ENCODE assay signal across 13 mouse cellular contexts in the genomic region with DNA sequence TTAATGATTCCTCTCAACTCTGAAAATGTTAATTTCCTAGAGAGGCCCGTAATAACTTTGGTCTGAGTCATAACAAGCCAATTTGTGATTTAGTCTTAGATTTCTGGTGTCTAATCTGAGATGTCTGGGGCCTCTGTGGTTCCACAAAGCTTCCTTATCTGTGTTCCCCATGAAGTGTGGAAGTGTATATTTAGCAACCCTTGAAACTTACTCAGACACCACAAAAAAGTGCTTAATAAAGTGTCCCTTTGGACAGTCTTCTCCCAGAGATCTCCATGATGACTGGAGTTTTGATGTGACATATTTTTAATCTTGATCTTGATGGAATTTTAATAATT. TPM values are rescaled to one million over a fixed set of nuclear protein-coding genes. Genes with fewer than 3 reads are reported as not detected.
DNase-seq lines count a peak whose midpoint lies in the region; ATAC-seq lines count a peak whose summit lies in the region.
"Had no signal": no experiment of that assay in that cellular context is flagged by ENCODE, and none has a peak within 500 bp of the region (broad histone marks: within the 10 kb centered on the region; RNA-seq: fewer than 3 reads in every experiment).

No protein-coding gene starts in this region.

- WGBS in heart, embryonic 15.5 days, result 15% methylated on average over 1 of the region's 1 CpGs
- 78% methylated on average over 1 of the region's 1 CpGs for WGBS in midbrain, embryonic 15.5 days

- no peaks in the 10 kb centered on the region for H3K27me3 ChIP-seq in heart, embryonic 15.5 days
- H3K27me3 ChIP-seq in midbrain, embryonic 15.5 days (replicated peaks), result no peaks in the 10 kb centered on the region
- H3K27me3 ChIP-seq: embryonic facial prominence, embryonic 12.5 days had no signal

- no peaks in the 10 kb centered on the region for H3K9me3 ChIP-seq in heart, embryonic 15.5 days (replicated peaks)
- no peaks in the 10 kb centered on the region for H3K9me3 ChIP-seq in midbrain, embryonic 15.5 days
- H3K9me3 ChIP-seq: embryonic facial prominence, embryonic 12.5 days; forebrain, embryonic 10.5 days had no signal

- H3K4me1 ChIP-seq in heart, embryonic 15.5 days (replicated peaks), result no peaks in the 10 kb centered on the region
- no peaks in the 10 kb centered on the region for H3K4me1 ChIP-seq in midbrain, embryonic 15.5 days
- H3K4me1 ChIP-seq: embryonic facial prominence, embryonic 12.5 days; forebrain, embryonic 10.5 days had no signal

- no peak overlapping the region for H3K9ac ChIP-seq in heart, embryonic 15.5 days
- no peak overlapping the region for H3K9ac ChIP-seq in midbrain, embryonic 15.5 days
- H3K9ac ChIP-seq: embryonic facial prominence, embryonic 12.5 days had no signal

- H3K4me3 ChIP-seq in heart, embryonic 15.5 days, result no peak overlapping the region
- no peak overlapping the region for H3K4me3 ChIP-seq in midbrain, embryonic 15.5 days
- H3K4me3 ChIP-seq: embryonic facial prominence, embryonic 12.5 days; forebrain, embryonic 10.5 days had no signal

- H3K4me2 ChIP-seq in heart, embryonic 15.5 days, result no peak overlapping the region
- no peak overlapping the region for H3K4me2 ChIP-seq in midbrain, embryonic 15.5 days
- H3K4me2 ChIP-seq: embryonic facial prominence, embryonic 12.5 days; midbrain, embryonic 11.5 days had no signal

- ATAC-seq in heart, embryonic 15.5 days (replicated peaks; ENCODE audit: insufficient number of reproducible peaks, insufficient read depth, low FRiP score, low read depth), result no peak
- ATAC-seq in hematopoietic stem cell, adult 5-6 weeks (replicated peaks in 1 of 2; ENCODE audit: insufficient read depth in 1 of 2, low FRiP score in 2 of 2, low TSS enrichment in 1 of 2, low read depth in 1 of 2, poor library complexity in 2 of 2, severe bottlenecking in 2 of 2), result peak; percentile 62 to 65; a peak in 3 of 4 replicates
- ATAC-seq in midbrain, embryonic 15.5 days (replicated peaks), result no peak

- DNase-seq in heart, adult 8-10 months (ENCODE audit: low spot score), result no peak
- peak; percentile 90 for DNase-seq in 416B (ENCODE audit: low read depth)
- peak; percentile 1 for DNase-seq in CD4-positive helper T cell, adult 2 months (ENCODE audit: low read depth, low spot score)
- no peak for DNase-seq in natural killer cell, adult 2 months (ENCODE audit: low spot score in 2 of 2)
- DNase-seq: cerebellum, adult 11-12 months; cerebellum, postnatal 36 days; thymus, postnatal 14 days had no signal

- H3K27ac ChIP-seq in heart, embryonic 15.5 days, result peak overlapping the region; percentile 74
- no peak overlapping the region for H3K27ac ChIP-seq in midbrain, embryonic 15.5 days
- H3K27ac ChIP-seq: embryonic facial prominence, embryonic 12.5 days; forebrain, embryonic 10.5 days had no signal

- 0 out of 2 replicates have a peak, but pooled peaks cover 4% of the 10 kb centered on the region for H3K36me3 ChIP-seq in heart, embryonic 15.5 days
- no peaks in the 10 kb centered on the region for H3K36me3 ChIP-seq in midbrain, embryonic 15.5 days (replicated peaks)
- H3K36me3 ChIP-seq: embryonic facial prominence, embryonic 12.5 days; forebrain, embryonic 10.5 days had no signal

RNA-seq across cellular contexts. Expression of gene Il13ra1, which starts 17.8 kb away (rescaled TPM):
- 30.7 and 31.0 TPM in 2 replicates for polyA plus RNA-seq in heart, embryonic 15.5 days (2015; fragmentation: Nextera tagmentation; extraction: Ambion mirVana)
- 10 to 100 TPM; 23.2 to 32.6 (median 30.3) TPM for total RNA-seq in heart, adult 8-10 months (2022)
- total RNA-seq in hematopoietic stem cell, adult 5-6 weeks (2017), result 1.8 TPM in 1 of 2 replicates, not detected in the other
- 6.5 and 7.1 TPM in 2 replicates for polyA plus RNA-seq in midbrain, embryonic 15.5 days (2015; fragmentation: Nextera tagmentation; extraction: Ambion mirVana)

Comparison
In these comparisons a context has a peak if more than half of its experiments do, and no peak if none do; other contexts are left out.
1. ATAC-seq: peak in hematopoietic stem cell, adult 5-6 weeks (2 of 2); none in heart, embryonic 15.5 days (single experiment) and midbrain, embryonic 15.5 days (single experiment).
2. DNase-seq: peak in 416B (single experiment) and CD4-positive helper T cell, adult 2 months (single experiment); none in heart, adult 8-10 months (single experiment) and natural killer cell, adult 2 months (0 of 2).